Mouse (Mus musculus) adrenal gland, adult (tissue): ENCODE measurements around the gene 4930452B06Rik.
A peak's percentile ranks its signal among the peaks of the same experiment; 100 is the strongest.

ENCODE experiments used
- DNase-seq, 2 experiments: peaks; one replicate each; pipeline ENCODE4 v3.0.0; 2022 to 2023; ENCODE audit warnings: low spot score in 1 of 2; ENCODE audit not compliant: inconsistent age in 2 of 2

Gene 4930452B06Rik

GRCm38 (mm10) chr14:8536024-8536423 lies 130.0 kb downstream of the 4930452B06Rik start:
- no peak for DNase-seq

- no peak for DNase-seq
Observed at GRCm38 (mm10) chr14:8525232-8525631, 140.8 kb downstream of the 4930452B06Rik start.

GRCm38 (mm10) chr14:8517681-8518080 lies 148.4 kb downstream of the 4930452B06Rik start:
- no peak for DNase-seq

GRCm38 (mm10) chr14:8514071-8514470 lies 152.0 kb downstream of the 4930452B06Rik start:
- DNase-seq, result no peak

GRCm38 (mm10) chr14:8511276-8511675 lies 154.8 kb downstream of the 4930452B06Rik start:
- no peak for DNase-seq

- DNase-seq, result no peak
Observed at GRCm38 (mm10) chr14:8510288-8510959, 155.6 kb downstream of the 4930452B06Rik start.

- DNase-seq, result no peak
Observed at GRCm38 (mm10) chr14:8508669-8509068, 157.4 kb downstream of the 4930452B06Rik start.

- no peak for DNase-seq
Observed at GRCm38 (mm10) chr14:8504206-8504605, 161.8 kb downstream of the 4930452B06Rik start.

GRCm38 (mm10) chr14:8503345-8503744 lies 162.7 kb downstream of the 4930452B06Rik start:
- DNase-seq, result no peak

GRCm38 (mm10) chr14:8502496-8502895 lies 163.5 kb downstream of the 4930452B06Rik start:
- no peak for DNase-seq

- no peak for DNase-seq
Observed at GRCm38 (mm10) chr14:8495691-8496090, 170.3 kb downstream of the 4930452B06Rik start.

GRCm38 (mm10) chr14:8494952-8495351 lies 171.1 kb downstream of the 4930452B06Rik start:
- no peak for DNase-seq

- DNase-seq, result no peak
Observed at GRCm38 (mm10) chr14:8494260-8494659, 171.8 kb downstream of the 4930452B06Rik start.

GRCm38 (mm10) chr14:8478098-8478497 lies 187.9 kb downstream of the 4930452B06Rik start:
- DNase-seq, result no peak

GRCm38 (mm10) chr14:8477348-8477747 lies 188.7 kb downstream of the 4930452B06Rik start:
- no peak for DNase-seq

- no peak for DNase-seq
Observed at GRCm38 (mm10) chr14:8476606-8477005, 189.4 kb downstream of the 4930452B06Rik start.

GRCm38 (mm10) chr14:8475851-8476250 lies 190.2 kb downstream of the 4930452B06Rik start:
- DNase-seq, result no peak

GRCm38 (mm10) chr14:8472884-8473283 lies 193.2 kb downstream of the 4930452B06Rik start:
- DNase-seq, result no peak

- DNase-seq, result no peak
Observed at GRCm38 (mm10) chr14:8464401-8465154, 201.5 kb downstream of the 4930452B06Rik start.

- peak in 1 of 2 experiments; percentile 30 for DNase-seq
Observed at GRCm38 (mm10) chr14:8462973-8463372, 203.1 kb downstream of the 4930452B06Rik start.

GRCm38 (mm10) chr14:8462321-8462909 lies 203.6 kb downstream of the 4930452B06Rik start:
- peak; percentile 8 to 45 for DNase-seq
